Mouse (Mus musculus) limb, embryonic 12.5 days (tissue): ENCODE measurements around the gene Tnni2. TPM values are rescaled to one million over a fixed set of nuclear protein-coding genes. Genes with fewer than 3 reads are reported as not detected.

Experiments used
- ATAC-seq: fragments of 200-750 bp; cut with Nextera tagmentation; 2 replicates; pipeline ENCODE4 v1.8.0; 2017; ENCODE audit warnings: low read depth, moderate TSS enrichment; ENCODE audit not compliant: insufficient number of reproducible peaks, insufficient read depth, low FRiP score, low TSS enrichment
- H3K27ac ChIP-seq: fragments of 300-500 bp; sonication (generic); 2 replicates; pipeline ENCODE4 v1.5.1; 2016; ENCODE audit warnings: mild to moderate bottlenecking, moderate library complexity
- H3K27me3 ChIP-seq: fragments of 300-500 bp; sonication (generic); 2 replicates; pipeline ENCODE4 v1.6.1; 2016; ENCODE audit warnings: mild to moderate bottlenecking, moderate library complexity
- H3K36me3 ChIP-seq: fragments of 300-500 bp; sonication (generic); 2 replicates; pipeline ENCODE4 v1.6.1; 2016; ENCODE audit warnings: mild to moderate bottlenecking, moderate library complexity
- H3K4me1 ChIP-seq: fragments of 300-500 bp; sonication (generic); replicated peaks from 2 replicates; pipeline ENCODE4 v1.6.1; 2016
- H3K4me2 ChIP-seq: fragments of 300-500 bp; sonication (generic); 2 replicates; pipeline ENCODE4 v1.6.1; 2016; ENCODE audit warnings: mild to moderate bottlenecking, moderate library complexity
- H3K4me3 ChIP-seq: fragments of 300-500 bp; sonication (generic); replicated peaks from 2 replicates; pipeline ENCODE4 v1.5.1; 2016; ENCODE audit warnings: mild to moderate bottlenecking
- H3K9ac ChIP-seq: fragments of 300-500 bp; sonication (generic); replicated peaks from 2 replicates; pipeline ENCODE4 v1.6.1; 2016; ENCODE audit warnings: mild to moderate bottlenecking, moderate library complexity
- H3K9me3 ChIP-seq: fragments of 300-500 bp; sonication (generic); 2 replicates; pipeline ENCODE4 v1.6.1; 2016; ENCODE audit warnings: mild to moderate bottlenecking, moderate library complexity
- WGBS: fragments of 180-500 bp; shearing (Covaris S2); methylation state at CpG from one replicate; pipeline ENCODE4 v1.1.7; 2016; 5-methylcytosine and 5-hydroxymethylcytosine counted together
- polyA plus RNA-seq: library from polyadenylated mRNA; unstranded; fragments of >200 nt; fragmentation: Nextera tagmentation; extraction: Ambion mirVana; gene quantifications from 2 replicates; pipeline ENCODE4 v1.2.1, GENCODE M21; 2016

Tnni2 gene
- polyA plus RNA-seq, 1 experiment from 2014 or later: 14.4 TPM

DNA sequence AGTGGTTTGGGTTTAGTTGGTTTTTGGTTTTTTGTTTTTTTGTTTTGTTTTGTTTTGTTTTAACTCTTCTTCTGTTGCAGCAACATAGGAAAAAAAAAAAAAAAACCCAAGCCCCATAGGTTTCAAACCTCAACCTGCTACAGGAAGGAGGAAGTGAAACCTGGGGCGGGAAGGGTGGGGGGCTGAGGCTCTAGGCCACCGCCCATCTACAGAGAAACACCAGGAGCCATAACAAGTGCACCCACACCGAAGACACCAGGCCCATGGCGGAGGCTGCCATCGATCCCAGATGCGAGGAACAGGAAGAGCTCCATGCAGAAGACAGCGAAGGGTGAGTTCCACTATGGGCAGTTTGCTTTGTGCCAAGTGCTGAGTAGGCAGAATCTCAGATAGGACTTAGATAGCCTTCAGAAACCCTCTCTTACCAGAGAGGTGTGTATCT, 19.0 kb downstream of the Tnni2 start, which contains the start of gene Lsp1:
Lsp1 (plus strand) TSS at position 174 of the 442 bp plus-strand sequence.
- no peak for ATAC-seq
- WGBS: 98% methylated on average over 7 of the region's 7 CpGs
- Histone ChIP-seq H3K36me3 (no peaks in the 10 kb centered on the region), H3K4me3 (no peak within 1 kb of the TSS), H3K4me2 (no peak within 1 kb of the TSS), H3K4me1 (peaks cover 37% of the 10 kb centered on the region), H3K27me3 (no peaks in the 10 kb centered on the region), H3K9ac (no peak within 1 kb of the TSS), H3K9me3 (no peaks in the 10 kb centered on the region), H3K27ac (peak within 1 kb of the TSS; percentile 91; the same call in 1 of the 2 replicates)

DNA sequence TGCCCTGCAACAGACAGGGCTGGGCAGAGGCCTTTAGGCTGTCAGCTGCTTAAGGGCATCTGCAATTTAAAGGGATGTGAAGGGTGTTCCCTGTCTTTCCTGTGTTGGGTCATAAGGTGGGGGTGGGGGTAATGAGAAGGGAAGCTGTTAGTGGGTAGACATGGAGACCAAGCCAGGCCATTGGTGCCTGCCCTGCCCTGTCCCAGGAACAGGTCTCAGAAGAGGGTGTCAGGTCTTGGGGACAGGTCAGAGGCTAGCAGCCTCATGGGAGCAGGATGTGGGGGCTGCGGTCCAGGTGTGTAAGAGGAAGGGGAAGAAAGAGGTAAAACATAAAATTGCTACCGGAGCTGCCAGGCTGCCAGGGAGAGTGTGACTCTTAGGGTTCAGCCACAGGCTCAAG, 19.8 kb downstream of the Tnni2 start:
- H3K36me3 ChIP-seq: no peaks in the 10 kb centered on the region
- H3K4me2 ChIP-seq: no peak overlapping the region
- 87% methylated on average over 2 of the region's 2 CpGs for WGBS
- H3K27ac ChIP-seq: no peak overlapping the region; the same call in 1 of the 2 replicates
- H3K27me3 ChIP-seq: no peaks in the 10 kb centered on the region
- no peak overlapping the region for H3K4me3 ChIP-seq
- H3K4me1 ChIP-seq: peaks cover 37% of the 10 kb centered on the region
- no peak overlapping the region for H3K9ac ChIP-seq
- no peak for ATAC-seq
- no peaks in the 10 kb centered on the region for H3K9me3 ChIP-seq

DNA sequence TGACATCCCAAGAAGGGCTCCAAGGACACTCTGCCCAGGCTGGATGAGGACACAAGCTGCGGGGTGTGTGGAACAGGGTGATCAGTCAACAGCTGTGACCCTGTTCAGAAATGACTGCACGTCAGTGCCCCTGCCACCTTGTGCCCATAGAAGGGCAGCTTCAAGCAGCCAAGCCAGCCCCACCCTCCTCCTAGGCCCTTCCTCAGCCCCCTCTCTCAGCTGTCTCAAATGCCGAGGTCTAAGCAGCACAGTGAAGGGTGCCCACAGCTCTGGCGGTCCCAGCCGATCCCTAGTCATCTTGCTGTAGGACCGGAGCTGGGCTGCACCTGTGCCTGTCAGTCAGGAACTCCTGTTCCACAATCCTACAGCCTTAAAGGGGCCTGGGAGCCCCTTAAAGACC, 20.6 kb downstream of the Tnni2 start:
- peaks cover 29% of the 10 kb centered on the region for H3K4me1 ChIP-seq
- no peaks in the 10 kb centered on the region for H3K27me3 ChIP-seq
- H3K27ac ChIP-seq: no peak overlapping the region
- H3K36me3 ChIP-seq: no peaks in the 10 kb centered on the region
- no peak overlapping the region for H3K9ac ChIP-seq
- WGBS: 77% methylated on average over 6 of the region's 6 CpGs
- ATAC-seq: no peak
- no peak overlapping the region for H3K4me2 ChIP-seq
- no peaks in the 10 kb centered on the region for H3K9me3 ChIP-seq
- H3K4me3 ChIP-seq: no peak overlapping the region

DNA sequence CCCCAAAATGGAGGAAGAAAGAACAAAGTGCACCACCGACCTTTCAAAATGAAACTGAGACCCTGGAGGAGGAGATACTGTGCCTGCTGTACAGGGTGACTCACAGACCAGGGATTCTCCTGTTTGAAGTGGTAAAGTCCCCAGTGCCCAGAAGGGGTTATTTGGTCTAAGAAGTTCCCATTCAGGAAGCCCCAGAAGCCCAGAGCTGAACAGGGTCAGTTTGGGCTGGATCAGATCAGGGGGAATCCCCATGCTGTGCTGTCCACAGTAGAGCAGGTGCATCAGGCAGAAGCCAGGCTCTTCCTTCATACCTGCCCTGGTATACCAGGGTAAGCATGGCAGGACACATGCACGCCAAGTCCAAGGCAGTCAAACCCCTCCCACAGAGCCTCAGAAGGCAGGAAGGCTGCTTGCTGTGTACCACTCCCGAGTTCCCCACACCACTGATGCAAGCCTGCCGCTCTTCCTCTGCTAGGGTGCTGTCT, 21.0 kb downstream of the Tnni2 start:
- H3K4me1 ChIP-seq: peaks cover 25% of the 10 kb centered on the region
- ATAC-seq: no peak
- H3K4me3 ChIP-seq: no peak overlapping the region
- H3K9me3 ChIP-seq: no peaks in the 10 kb centered on the region
- H3K36me3 ChIP-seq: no peaks in the 10 kb centered on the region
- H3K27ac ChIP-seq: no peak overlapping the region
- no peak overlapping the region for H3K9ac ChIP-seq
- 80% methylated on average over 4 of the region's 4 CpGs for whole genome bisulfite sequencing
- H3K27me3 ChIP-seq: no peaks in the 10 kb centered on the region
- no peak overlapping the region for H3K4me2 ChIP-seq

GRCm38 (mm10) chr7:142470171-142470691, 28.6 kb downstream of the Tnni2 start:
- Histone ChIP-seq H3K9me3 (no peaks in the 10 kb centered on the region), H3K27me3 (no peaks in the 10 kb centered on the region), H3K27ac (peak overlapping the region; percentile 90; the same call in 1 of the 2 replicates), H3K4me1 (peaks cover 44% of the 10 kb centered on the region), H3K36me3 (no peaks in the 10 kb centered on the region), H3K9ac (no peak overlapping the region), H3K4me3 (no peak overlapping the region), H3K4me2 (no peak overlapping the region)
- 82% methylated on average over 7 of the region's 7 CpGs for WGBS
- ATAC-seq: no peak

DNA sequence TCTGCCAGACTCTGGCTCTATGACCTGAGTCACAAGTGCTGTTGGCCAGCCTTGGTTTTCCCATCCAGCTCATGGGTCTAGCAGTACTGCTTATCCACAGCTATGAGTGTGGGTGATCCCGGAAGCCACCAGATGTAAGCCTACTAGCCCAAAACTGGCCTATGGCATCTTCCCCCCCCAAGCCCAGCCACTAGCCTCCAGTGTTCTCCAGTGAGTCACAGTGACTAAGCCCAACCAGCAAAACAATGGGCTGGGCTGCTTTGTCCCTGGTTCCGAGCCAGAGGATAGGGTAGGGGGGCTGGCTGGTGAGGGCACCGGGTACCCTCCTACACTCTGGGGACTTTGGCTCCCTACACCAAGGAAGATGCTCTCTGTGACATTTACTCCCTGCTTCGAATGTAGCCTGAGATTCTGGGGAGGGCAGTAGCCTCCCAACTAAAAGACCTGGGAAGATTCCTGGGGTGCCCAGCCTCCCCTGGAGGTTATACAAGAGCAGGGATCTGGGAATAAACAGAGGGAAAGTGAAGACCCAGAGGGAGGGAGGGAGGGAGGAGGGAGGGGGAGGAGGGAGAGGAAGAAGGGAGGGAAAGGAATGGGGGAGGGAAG, 29.3 kb downstream of the Tnni2 start:
- Histone ChIP-seq H3K27ac (peak overlapping the region; percentile 90), H3K4me3 (no peak overlapping the region), H3K9me3 (no peaks in the 10 kb centered on the region), H3K9ac (no peak overlapping the region), H3K4me2 (no peak overlapping the region), H3K4me1 (peaks cover 46% of the 10 kb centered on the region), H3K36me3 (no peaks in the 10 kb centered on the region), H3K27me3 (no peaks in the 10 kb centered on the region)
- WGBS: 21% methylated on average over 4 of the region's 4 CpGs
- 0 out of 2 replicates have a peak, but pooled peaks have one; percentile 21 for ATAC-seq

DNA sequence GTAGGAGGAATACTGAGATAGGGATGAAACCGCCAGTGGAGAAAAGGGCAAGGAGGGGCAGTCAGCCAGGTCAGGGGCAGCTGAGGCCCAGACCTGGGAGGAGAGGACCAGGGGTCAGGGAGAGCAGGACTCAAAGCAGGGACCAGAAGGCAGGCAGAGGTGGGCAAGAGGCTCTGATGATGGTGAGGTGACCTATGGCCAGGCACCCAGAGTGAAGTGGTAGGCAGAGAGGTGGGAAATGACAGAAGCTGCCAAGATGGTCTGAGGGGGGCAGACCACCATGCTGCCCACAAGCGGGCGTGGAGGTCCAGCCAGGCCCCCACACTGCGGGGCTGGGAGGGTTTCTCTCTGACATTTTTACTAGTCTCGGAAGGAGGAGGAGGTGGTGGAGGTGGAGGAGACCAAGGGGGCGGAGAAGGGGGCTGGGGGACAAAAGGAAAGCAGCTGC, 29.8 kb downstream of the Tnni2 start:
- ATAC-seq: no peak; the same call in 1 of the 2 replicates
- H3K27me3 ChIP-seq: no peaks in the 10 kb centered on the region
- H3K9ac ChIP-seq: peak overlapping the region; percentile 63
- no peaks in the 10 kb centered on the region for H3K9me3 ChIP-seq
- H3K4me3 ChIP-seq: 0 out of 2 replicates have a peak overlapping the region, but pooled peaks have one; percentile 19
- WGBS: 14% methylated on average over 6 of the region's 6 CpGs
- H3K36me3 ChIP-seq: no peaks in the 10 kb centered on the region
- peak overlapping the region; percentile 44 for H3K4me2 ChIP-seq
- H3K27ac ChIP-seq: peak overlapping the region; percentile 90
- peaks cover 46% of the 10 kb centered on the region for H3K4me1 ChIP-seq

- WGBS: 29% methylated on average over 15 of the region's 15 CpGs
- no peak for ATAC-seq
- H3K36me3 ChIP-seq: no peaks in the 10 kb centered on the region
- H3K9me3 ChIP-seq: no peaks in the 10 kb centered on the region
- H3K9ac ChIP-seq: peak overlapping the region; percentile 63
- peak overlapping the region; percentile 90 for H3K27ac ChIP-seq
- H3K4me3 ChIP-seq: peak overlapping the region; percentile 19; the same call in 1 of the 2 replicates
- peak overlapping the region; percentile 44 for H3K4me2 ChIP-seq
- no peaks in the 10 kb centered on the region for H3K27me3 ChIP-seq
- peaks cover 47% of the 10 kb centered on the region for H3K4me1 ChIP-seq
These were observed 30.4 kb downstream of the Tnni2 start for GRCm38 (mm10) chr7:142471884-142472570.

- Histone ChIP-seq H3K4me3 (no peak overlapping the region), H3K4me1 (peaks cover 50% of the 10 kb centered on the region), H3K4me2 (peak overlapping the region; percentile 44), H3K27ac (peak overlapping the region; percentile 90; the same call in 1 of the 2 replicates), H3K27me3 (no peaks in the 10 kb centered on the region), H3K9ac (no peak overlapping the region), H3K9me3 (no peaks in the 10 kb centered on the region), H3K36me3 (no peaks in the 10 kb centered on the region)
- ATAC-seq: no peak
- WGBS: 93% methylated on average over 4 of the region's 4 CpGs
These were observed 31.3 kb downstream of the Tnni2 start for GRCm38 (mm10) chr7:142472936-142473335.

DNA sequence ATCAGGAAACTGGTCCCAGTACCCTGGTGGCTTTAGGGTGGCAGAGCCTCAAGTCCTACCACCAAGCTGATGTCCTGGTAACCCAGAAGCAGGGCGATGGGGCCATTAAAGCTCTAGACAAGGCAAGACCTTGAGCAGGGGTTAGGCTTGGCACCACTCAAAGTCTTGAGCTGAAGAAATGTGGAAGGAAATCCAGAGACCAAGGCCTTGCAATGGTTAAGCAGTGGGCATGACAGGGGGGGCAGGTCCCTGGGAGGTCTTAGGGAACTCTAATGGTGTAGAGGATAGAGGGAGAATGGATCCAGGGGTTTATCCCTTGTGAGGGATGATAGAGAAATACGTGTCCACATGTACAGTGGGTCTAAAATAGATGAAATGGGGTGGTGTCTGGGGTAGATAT, 31.9 kb downstream of the Tnni2 start:
- no peak overlapping the region for H3K4me3 ChIP-seq
- no peak overlapping the region for H3K27ac ChIP-seq
- H3K4me2 ChIP-seq: peak overlapping the region; percentile 44

GRCm38 (mm10) chr7:142474799-142475198, 33.2 kb downstream of the Tnni2 start:
- peak overlapping the region; percentile 53; the same call in 1 of the 2 replicates for H3K27ac ChIP-seq

More for the DNA sequence above, 31.9 kb downstream of the Tnni2 start:
- no peaks in the 10 kb centered on the region for H3K9me3 ChIP-seq
- WGBS: 89% methylated on average over 2 of the region's 2 CpGs
- peaks cover 51% of the 10 kb centered on the region for H3K4me1 ChIP-seq
- H3K9ac ChIP-seq: no peak overlapping the region
- no peak for ATAC-seq
- no peaks in the 10 kb centered on the region for H3K36me3 ChIP-seq
- H3K27me3 ChIP-seq: no peaks in the 10 kb centered on the region

More at GRCm38 (mm10) chr7:142474799-142475198, 33.2 kb downstream of the Tnni2 start:
- H3K4me2 ChIP-seq: 0 out of 2 replicates have a peak overlapping the region, but pooled peaks have one; percentile 21
- no peaks in the 10 kb centered on the region for H3K27me3 ChIP-seq
- WGBS: 82% methylated on average over 14 of the region's 14 CpGs
- H3K4me1 ChIP-seq: peaks cover 52% of the 10 kb centered on the region
- no peaks in the 10 kb centered on the region for H3K36me3 ChIP-seq
- H3K9me3 ChIP-seq: no peaks in the 10 kb centered on the region
- H3K4me3 ChIP-seq: no peak overlapping the region
- 0 out of 2 replicates have a peak overlapping the region, but pooled peaks have one; percentile 4 for H3K9ac ChIP-seq
- ATAC-seq: no peak
